Mouse (Mus musculus): ENCODE measurements around the gene Pkn1. TPM values are rescaled to one million over a fixed set of nuclear protein-coding genes. Genes with fewer than 3 reads are reported as not detected.

Gene Pkn1
- polyA plus RNA-seq, 1 experiment from 2014 or later, result 22.7 TPM

DNA sequence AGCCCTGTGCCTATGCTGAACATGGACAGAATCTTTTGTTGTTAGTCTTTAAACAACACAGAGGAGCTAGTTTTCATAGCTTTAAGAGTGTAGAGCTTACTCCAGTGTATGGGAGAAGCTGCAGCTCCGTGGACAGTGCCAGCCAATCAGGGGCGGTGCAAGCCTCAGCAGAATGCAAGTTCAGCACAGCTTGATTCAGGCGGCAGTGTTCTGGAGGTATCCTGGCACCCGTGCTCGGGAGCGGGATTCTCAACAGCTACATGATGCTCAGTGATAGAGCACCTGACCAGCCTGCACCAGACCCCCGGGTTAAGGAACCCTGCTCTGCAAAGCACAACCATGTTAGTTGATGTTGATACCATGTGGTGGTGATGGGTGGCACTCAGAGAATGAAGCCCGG, 38.4 kb downstream of the Pkn1 start:
- Histone ChIP-seq H3K9me3 (ENCODE audit: control insufficient read depth, low read length) (no peaks in the 10 kb centered on the region), H3K27me3 (ENCODE audit: control insufficient read depth, insufficient read depth, low read length) (no peaks in the 10 kb centered on the region), H3K9ac (ENCODE audit: low read length) (no peak overlapping the region), H3K27ac (replicated peaks in 1 of 2; ENCODE audit: control insufficient read depth in 1 of 2, insufficient read depth in 1 of 2, low read depth in 2 of 2, low read length in 2 of 2) (0 out of 4 replicates have a peak overlapping the region, but pooled peaks of 1 of the 2 experiments have one; percentile 6), H3K4me2 (ENCODE audit: low read length) (peak overlapping the region; percentile 50), H3K4me3 (ENCODE audit: control insufficient read depth in 1 of 2, insufficient read depth in 1 of 2, low read depth in 1 of 2, low read length in 2 of 2) (no peak overlapping the region), H3K36me3 (ENCODE audit: control insufficient read depth, insufficient read depth, low read length) (peaks cover 25% of the 10 kb centered on the region), H3K4me1 (ENCODE audit: control insufficient read depth in 2 of 2, insufficient read depth in 2 of 2, low read length in 2 of 2) (peaks cover 23 to 36% of the 10 kb centered on the region in 2 experiments)
- 12% methylated on average over 8 of the region's 8 CpGs for whole genome bisulfite sequencing
- no peak for ATAC-seq (ENCODE audit: insufficient number of reproducible peaks, insufficient read depth, low FRiP score, low read depth)

DNA sequence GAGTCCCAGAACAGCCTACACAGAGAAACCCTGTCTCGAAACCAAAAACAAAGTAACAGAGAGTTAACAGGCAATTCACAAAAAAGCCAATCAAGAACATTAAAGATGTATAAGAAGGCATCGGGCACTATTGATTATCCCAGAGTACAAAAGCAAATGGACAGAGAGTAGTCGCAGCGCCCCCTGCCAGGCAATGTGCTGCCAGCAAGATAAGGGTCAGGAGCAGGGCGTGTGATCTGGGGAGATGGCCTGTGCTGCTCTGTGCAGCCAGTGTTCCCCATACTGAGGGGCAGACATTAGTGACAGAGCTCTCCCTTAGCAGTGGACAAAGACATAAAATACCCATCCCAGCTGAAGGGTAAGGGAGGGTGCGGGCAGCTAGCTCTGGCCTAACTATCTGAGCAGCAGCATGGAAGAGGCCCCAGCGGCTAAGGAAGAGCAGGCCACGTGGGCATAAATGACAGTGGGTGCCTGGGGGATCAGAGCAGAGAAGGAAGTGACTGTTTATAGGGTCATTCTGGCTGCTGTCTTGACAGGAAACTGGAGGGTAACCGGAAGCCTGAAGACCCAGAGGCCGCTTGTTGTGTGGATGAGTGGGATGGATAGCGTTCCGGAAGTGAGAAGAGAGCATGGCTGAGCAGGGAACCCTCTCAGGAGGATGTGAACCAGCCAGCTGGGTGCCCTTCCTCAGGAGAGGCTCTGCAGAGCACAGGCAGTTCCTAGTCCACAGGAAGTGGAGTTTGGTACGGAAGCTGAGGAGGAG, 42.3 kb downstream of the Pkn1 start:
- ATAC-seq (ENCODE audit: insufficient number of reproducible peaks, insufficient read depth, low FRiP score, low read depth), result no peak
- Histone ChIP-seq H3K27ac (replicated peaks in 1 of 2; ENCODE audit: control insufficient read depth in 1 of 2, insufficient read depth in 1 of 2, low read depth in 2 of 2, low read length in 2 of 2) (peak overlapping the region; percentile 41 to 47; a peak in 2 of 4 replicates), H3K36me3 (ENCODE audit: control insufficient read depth, insufficient read depth, low read length) (peaks cover 6% of the 10 kb centered on the region; the same call in 1 of the 2 replicates), H3K4me1 (ENCODE audit: control insufficient read depth in 2 of 2, insufficient read depth in 2 of 2, low read length in 2 of 2) (peaks cover 21 to 31% of the 10 kb centered on the region in 2 experiments), H3K9me3 (ENCODE audit: control insufficient read depth, low read length) (no peaks in the 10 kb centered on the region), H3K4me2 (ENCODE audit: low read length) (no peak overlapping the region), H3K9ac (ENCODE audit: low read length) (no peak overlapping the region), H3K27me3 (ENCODE audit: control insufficient read depth, insufficient read depth, low read length) (no peaks in the 10 kb centered on the region), H3K4me3 (ENCODE audit: control insufficient read depth in 1 of 2, insufficient read depth in 1 of 2, low read depth in 1 of 2, low read length in 2 of 2) (no peak overlapping the region)
- WGBS, result 73% methylated on average over 13 of the region's 13 CpGs

DNA sequence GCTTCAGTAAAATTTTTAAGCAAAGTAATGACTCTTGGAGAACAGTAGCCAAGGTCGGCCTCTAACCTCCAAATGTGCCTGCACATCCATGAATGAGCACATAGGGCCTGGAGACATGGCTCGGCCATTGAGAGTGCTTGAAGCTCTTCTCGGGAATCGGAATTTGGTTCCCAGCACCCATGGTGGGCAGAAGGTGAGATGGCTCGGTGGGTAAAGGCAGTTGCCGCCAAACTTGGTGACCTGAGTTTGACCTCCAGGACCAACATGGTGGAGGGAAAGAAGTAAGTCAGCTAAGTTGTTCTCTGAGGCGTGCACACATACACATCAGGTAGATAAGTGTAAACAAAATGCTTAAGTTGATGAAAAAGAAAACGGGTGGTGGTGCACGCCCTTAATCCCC, 42.9 kb downstream of the Pkn1 start:
- H3K4me3 ChIP-seq (ENCODE audit: control insufficient read depth in 1 of 2, insufficient read depth in 1 of 2, low read depth in 1 of 2, low read length in 2 of 2), result no peak overlapping the region
- H3K27me3 ChIP-seq (ENCODE audit: control insufficient read depth, insufficient read depth, low read length), result no peaks in the 10 kb centered on the region
- H3K9me3 ChIP-seq (ENCODE audit: control insufficient read depth, low read length), result no peaks in the 10 kb centered on the region
- H3K9ac ChIP-seq (ENCODE audit: low read length), result no peak overlapping the region
- H3K36me3 ChIP-seq (ENCODE audit: control insufficient read depth, insufficient read depth, low read length), result peaks cover 6% of the 10 kb centered on the region; the same call in 1 of the 2 replicates
- ATAC-seq (ENCODE audit: insufficient number of reproducible peaks, insufficient read depth, low FRiP score, low read depth), result no peak
- no peak overlapping the region for H3K27ac ChIP-seq (replicated peaks in 1 of 2; ENCODE audit: control insufficient read depth in 1 of 2, insufficient read depth in 1 of 2, low read depth in 2 of 2, low read length in 2 of 2)
- H3K4me1 ChIP-seq (ENCODE audit: control insufficient read depth in 2 of 2, insufficient read depth in 2 of 2, low read length in 2 of 2), result peaks cover 16 to 26% of the 10 kb centered on the region in 2 experiments
- no peak overlapping the region for H3K4me2 ChIP-seq (ENCODE audit: low read length)
- WGBS, result 89% methylated on average over 9 of the region's 9 CpGs

DNA sequence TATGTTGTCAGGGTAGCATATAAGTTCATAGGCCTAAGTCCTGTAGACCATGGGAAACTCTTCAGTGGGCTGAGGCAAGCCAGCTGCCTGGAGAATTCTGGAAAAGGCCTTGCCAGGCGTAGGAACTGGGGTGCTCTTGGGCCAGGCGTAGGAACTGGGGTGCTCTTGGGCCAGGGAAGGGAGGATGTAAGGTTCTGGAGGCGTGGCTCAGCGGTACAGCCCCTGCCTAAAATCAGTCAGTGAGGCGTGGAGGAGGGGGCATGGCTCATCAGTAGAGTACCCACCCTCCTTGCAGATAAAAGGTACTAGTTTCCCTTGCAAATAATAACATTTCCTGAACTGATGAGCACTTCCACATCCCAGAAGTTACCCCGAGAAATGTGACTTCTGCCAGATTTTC, 44.3 kb downstream of the Pkn1 start:
- Histone ChIP-seq H3K4me3 (ENCODE audit: control insufficient read depth in 1 of 2, insufficient read depth in 1 of 2, low read depth in 1 of 2, low read length in 2 of 2) (no peak overlapping the region), H3K4me2 (ENCODE audit: low read length) (no peak overlapping the region), H3K36me3 (ENCODE audit: control insufficient read depth, insufficient read depth, low read length) (peaks cover 6% of the 10 kb centered on the region; the same call in 1 of the 2 replicates), H3K27ac (replicated peaks in 1 of 2; ENCODE audit: control insufficient read depth in 1 of 2, insufficient read depth in 1 of 2, low read depth in 2 of 2, low read length in 2 of 2) (no peak overlapping the region), H3K9ac (ENCODE audit: low read length) (no peak overlapping the region), H3K4me1 (ENCODE audit: control insufficient read depth in 2 of 2, insufficient read depth in 2 of 2, low read length in 2 of 2) (peaks cover 9 to 12% of the 10 kb centered on the region in 2 experiments), H3K9me3 (ENCODE audit: control insufficient read depth, low read length) (no peaks in the 10 kb centered on the region), H3K27me3 (ENCODE audit: control insufficient read depth, insufficient read depth, low read length) (no peaks in the 10 kb centered on the region)
- WGBS, result 90% methylated on average over 6 of the region's 6 CpGs
- ATAC-seq (ENCODE audit: insufficient number of reproducible peaks, insufficient read depth, low FRiP score, low read depth), result no peak

DNA sequence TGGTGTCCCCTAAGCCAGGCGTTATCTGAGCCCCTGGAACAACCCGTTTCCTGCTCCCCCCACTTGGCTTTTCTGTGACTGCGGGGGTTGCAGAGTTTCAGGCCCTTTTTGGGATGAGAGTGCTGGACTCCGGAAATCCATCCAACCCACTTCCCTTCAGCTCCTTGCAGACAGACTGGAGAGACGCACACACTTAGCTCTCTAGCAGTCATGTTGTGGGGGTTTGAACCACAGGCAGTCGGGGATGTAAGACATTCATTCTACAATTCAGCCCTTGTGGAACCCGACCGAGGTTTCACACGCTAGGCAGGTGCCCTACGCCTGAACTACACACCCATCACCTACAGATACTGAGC, 45.3 kb downstream of the Pkn1 start:
- 33% methylated on average over 10 of the region's 10 CpGs for WGBS
- peaks cover 9 to 12% of the 10 kb centered on the region in 2 experiments for H3K4me1 ChIP-seq (ENCODE audit: control insufficient read depth in 2 of 2, insufficient read depth in 2 of 2, low read length in 2 of 2)
- H3K9ac ChIP-seq (ENCODE audit: low read length), result peak overlapping the region; percentile 93
- H3K27me3 ChIP-seq (ENCODE audit: control insufficient read depth, insufficient read depth, low read length), result no peaks in the 10 kb centered on the region
- ATAC-seq (ENCODE audit: insufficient number of reproducible peaks, insufficient read depth, low FRiP score, low read depth), result no peak
- H3K9me3 ChIP-seq (ENCODE audit: control insufficient read depth, low read length), result no peaks in the 10 kb centered on the region
- peak overlapping the region; percentile 74 for H3K4me2 ChIP-seq (ENCODE audit: low read length)
- peak overlapping the region; percentile 95 to 98 for H3K4me3 ChIP-seq (ENCODE audit: control insufficient read depth in 1 of 2, insufficient read depth in 1 of 2, low read depth in 1 of 2, low read length in 2 of 2)
- peaks cover 6% of the 10 kb centered on the region; the same call in 1 of the 2 replicates for H3K36me3 ChIP-seq (ENCODE audit: control insufficient read depth, insufficient read depth, low read length)
- peak overlapping the region; percentile 50 to 77; a peak in 3 of 4 replicates for H3K27ac ChIP-seq (replicated peaks in 1 of 2; ENCODE audit: control insufficient read depth in 1 of 2, insufficient read depth in 1 of 2, low read depth in 2 of 2, low read length in 2 of 2)

DNA sequence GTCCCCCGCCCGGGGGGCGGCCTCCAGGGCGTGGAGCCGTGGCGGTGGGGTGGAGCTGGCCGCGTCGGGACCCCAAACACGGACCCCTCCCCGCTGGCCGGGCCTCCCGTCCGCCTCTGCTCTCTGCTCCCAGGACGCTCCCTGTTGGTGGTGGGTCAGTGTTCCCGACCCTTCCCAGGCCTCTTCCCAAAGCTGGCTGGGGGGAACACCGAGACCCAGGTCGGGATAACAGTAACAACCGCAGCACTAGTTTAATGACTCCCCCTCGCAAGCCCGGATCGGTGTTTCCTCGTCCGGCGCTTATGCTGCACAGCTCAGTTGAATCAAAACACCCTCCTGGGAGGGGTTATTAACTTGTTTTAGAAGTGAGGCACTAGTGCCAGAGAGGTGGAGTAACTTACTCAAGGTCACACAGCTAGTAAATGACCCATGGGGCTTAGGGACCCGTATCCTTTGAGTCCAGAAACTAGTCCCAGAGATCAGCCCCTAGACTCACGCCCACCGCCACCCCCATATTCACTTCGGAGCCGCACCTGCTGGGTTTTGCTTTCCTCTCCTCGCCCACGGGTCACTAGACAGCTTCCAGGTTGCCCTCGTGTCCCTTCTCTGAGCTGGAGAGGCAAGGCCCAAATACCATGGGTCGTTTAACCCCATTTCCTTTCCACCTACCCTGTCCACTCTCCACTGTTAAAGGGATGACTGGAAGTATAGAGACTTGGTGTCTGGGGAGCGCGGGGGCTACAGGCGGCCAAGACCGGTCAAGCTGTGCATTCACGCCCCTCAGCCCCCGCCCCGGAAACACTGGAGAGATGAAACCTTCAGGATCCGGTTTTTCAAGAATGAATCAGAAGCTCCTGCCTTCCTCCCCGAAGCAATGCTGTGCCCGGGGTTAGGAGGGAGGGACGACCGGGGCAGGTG, 46.0 kb downstream of the Pkn1 start:
- WGBS, result under 1% methylated on average over 43 of the region's 46 CpGs
- H3K4me3 ChIP-seq (ENCODE audit: control insufficient read depth in 1 of 2, insufficient read depth in 1 of 2, low read depth in 1 of 2, low read length in 2 of 2), result peak overlapping the region; percentile 95 to 98
- peak; percentile 31 for ATAC-seq (ENCODE audit: insufficient number of reproducible peaks, insufficient read depth, low FRiP score, low read depth)

DNA sequence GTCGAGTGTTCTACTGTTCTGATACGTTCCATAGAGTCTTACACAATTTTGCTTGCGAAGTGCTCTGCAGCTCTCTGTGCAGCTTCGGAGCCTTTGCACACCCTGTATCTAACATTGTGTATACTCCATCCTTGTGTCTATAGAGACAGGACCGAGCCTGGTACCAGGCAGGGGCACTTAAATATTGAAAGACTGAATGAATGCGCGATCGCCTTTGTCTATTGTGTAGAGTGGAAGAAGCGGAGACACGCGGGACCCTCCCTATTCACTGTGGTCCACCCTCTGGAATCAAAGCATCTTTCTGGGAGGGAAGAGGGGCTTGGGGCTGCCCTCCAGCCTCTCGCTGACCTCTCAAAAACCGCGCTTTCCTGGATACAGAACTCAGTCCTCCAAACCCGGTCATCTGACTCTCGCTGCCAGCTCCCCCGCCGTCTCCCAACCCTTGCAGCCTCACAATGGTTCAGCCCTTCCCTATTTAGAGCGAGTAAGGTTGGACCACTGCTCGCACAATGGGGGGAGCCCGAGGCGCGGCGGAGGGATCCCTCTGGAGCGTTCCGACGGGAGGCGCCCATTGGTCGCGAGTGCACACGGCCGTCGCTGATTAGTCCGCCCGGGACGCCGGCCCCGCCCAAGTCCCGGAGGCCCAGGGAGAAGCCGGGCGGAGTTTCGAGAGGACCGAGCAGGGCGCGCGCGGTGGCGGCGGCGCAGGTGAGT, 46.8 kb downstream of the Pkn1 start, which contains the start of gene Gipc1:
Gene Gipc1, plus strand, starts transcription at position 648 of the 714 bp plus-strand sequence.
- H3K9ac ChIP-seq (ENCODE audit: low read length), result peak within 1 kb of the TSS; percentile 93
- no peaks in the 10 kb centered on the region for H3K9me3 ChIP-seq (ENCODE audit: control insufficient read depth, low read length)
- ATAC-seq (ENCODE audit: insufficient number of reproducible peaks, insufficient read depth, low FRiP score, low read depth), result peak; percentile 93
- H3K27me3 ChIP-seq (ENCODE audit: control insufficient read depth, insufficient read depth, low read length), result no peaks in the 10 kb centered on the region
- H3K4me3 ChIP-seq (ENCODE audit: control insufficient read depth in 1 of 2, insufficient read depth in 1 of 2, low read depth in 1 of 2, low read length in 2 of 2), result peak within 1 kb of the TSS; percentile 95 to 98
- WGBS, result 5% methylated on average over 40 of the region's 50 CpGs
- peak within 1 kb of the TSS; percentile 74 for H3K4me2 ChIP-seq (ENCODE audit: low read length)
- peaks cover 9 to 12% of the 10 kb centered on the region in 2 experiments for H3K4me1 ChIP-seq (ENCODE audit: control insufficient read depth in 2 of 2, insufficient read depth in 2 of 2, low read length in 2 of 2)
- peak within 1 kb of the TSS; percentile 77 to 78 for H3K27ac ChIP-seq (replicated peaks in 1 of 2; ENCODE audit: control insufficient read depth in 1 of 2, insufficient read depth in 1 of 2, low read depth in 2 of 2, low read length in 2 of 2)
- peaks cover 2% of the 10 kb centered on the region; the same call in 1 of the 2 replicates for H3K36me3 ChIP-seq (ENCODE audit: control insufficient read depth, insufficient read depth, low read length)

More for the DNA sequence above, 46.0 kb downstream of the Pkn1 start:
- Histone ChIP-seq H3K4me1 (ENCODE audit: control insufficient read depth in 2 of 2, insufficient read depth in 2 of 2, low read length in 2 of 2) (peaks cover 9 to 12% of the 10 kb centered on the region in 2 experiments), H3K27me3 (ENCODE audit: control insufficient read depth, insufficient read depth, low read length) (no peaks in the 10 kb centered on the region), H3K27ac (replicated peaks in 1 of 2; ENCODE audit: control insufficient read depth in 1 of 2, insufficient read depth in 1 of 2, low read depth in 2 of 2, low read length in 2 of 2) (peak overlapping the region; percentile 50 to 77), H3K36me3 (ENCODE audit: control insufficient read depth, insufficient read depth, low read length) (peaks cover 6% of the 10 kb centered on the region; the same call in 1 of the 2 replicates), H3K9me3 (ENCODE audit: control insufficient read depth, low read length) (no peaks in the 10 kb centered on the region), H3K9ac (ENCODE audit: low read length) (peak overlapping the region; percentile 93), H3K4me2 (ENCODE audit: low read length) (peak overlapping the region; percentile 74)
